Mouse (Mus musculus): Measurements from ENCODE around the gene Taar9. TPM values are rescaled to one million over a fixed set of nuclear protein-coding genes. Genes with fewer than 3 reads are reported as not detected.
"Not testable (repeated sequence)": the region's sequence is repeated elsewhere in the genome, so short reads cannot be mapped to it uniquely, and the experiment has no call there.

Taar9 gene
- polyA plus RNA-seq, 1 experiment = not detected

- H3K4me3 ChIP-seq (ENCODE audit: low read depth, low read length) = no peak within 1 kb of the TSS
- no peaks in the 10 kb centered on the region for H3K36me3 ChIP-seq (ENCODE audit: control insufficient read depth, insufficient read depth, low read length)
- no peaks in the 10 kb centered on the region for H3K27me3 ChIP-seq (ENCODE audit: control insufficient read depth, insufficient read depth, low read length)
- TF ChIP-seq CTCF (IDR thresholded peaks at IDR 0.05; ENCODE audit: extremely low read depth, insufficient read length, insufficient replicate concordance, low read depth, low read length) = no peak
- TF ChIP-seq POLR2A (IDR thresholded peaks at IDR 0.05; ENCODE audit: low read depth, low read length) = no peak
- H3K27ac ChIP-seq (ENCODE audit: insufficient read depth, low read depth, low read length) = no peak within 1 kb of the TSS
- H3K4me1 ChIP-seq (ENCODE audit: control insufficient read depth, insufficient read depth, insufficient read length, low read length) = peaks cover 2% of the 10 kb centered on the region; the same call in 1 of the 2 replicates
- 63% methylated on average over 2 of the region's 2 CpGs for WGBS
Measured at GRCm38 (mm10) chr10:24092194-24092593, 17.1 kb downstream of the Taar9 start, which contains the start of gene Taar8b. Gene Taar8b (minus strand): TSS chr10:24092294.

DNA sequence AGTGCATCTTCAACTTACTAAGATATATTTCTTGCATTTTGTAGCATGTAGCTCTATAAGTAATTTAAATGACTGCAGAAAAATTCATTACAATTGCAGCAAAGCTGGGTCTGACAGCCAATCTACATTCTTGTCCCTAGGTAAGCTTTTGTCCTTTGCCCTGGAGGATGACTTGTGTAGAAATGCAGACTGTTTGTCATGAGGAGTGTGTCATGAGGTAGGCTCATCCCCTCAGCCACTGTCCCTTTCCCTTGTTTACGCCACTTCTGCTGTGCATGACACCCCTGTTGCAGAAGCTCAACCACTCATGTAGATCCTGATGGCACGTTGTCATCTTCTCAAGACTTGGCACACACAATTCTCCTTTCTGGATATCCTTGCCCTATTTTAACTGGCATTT lies 22.2 kb downstream of the Taar9 start:
- 84% methylated on average over 2 of the region's 2 CpGs for WGBS
- Histone ChIP-seq H3K27me3 (ENCODE audit: control insufficient read depth, insufficient read depth, low read length) (no peaks in the 10 kb centered on the region), H3K4me3 (ENCODE audit: low read depth, low read length) (no peak overlapping the region), H3K36me3 (ENCODE audit: control insufficient read depth, insufficient read depth, low read length) (no peaks in the 10 kb centered on the region), H3K27ac (ENCODE audit: insufficient read depth, low read depth, low read length) (no peak overlapping the region), H3K4me1 (ENCODE audit: control insufficient read depth, insufficient read depth, insufficient read length, low read length) (peaks cover 3% of the 10 kb centered on the region; the same call in 1 of the 2 replicates)
- TF ChIP-seq POLR2A (IDR thresholded peaks at IDR 0.05; ENCODE audit: low read depth, low read length) (no peak), CTCF (IDR thresholded peaks at IDR 0.05; ENCODE audit: extremely low read depth, insufficient read length, insufficient replicate concordance, low read depth, low read length) (no peak)

DNA sequence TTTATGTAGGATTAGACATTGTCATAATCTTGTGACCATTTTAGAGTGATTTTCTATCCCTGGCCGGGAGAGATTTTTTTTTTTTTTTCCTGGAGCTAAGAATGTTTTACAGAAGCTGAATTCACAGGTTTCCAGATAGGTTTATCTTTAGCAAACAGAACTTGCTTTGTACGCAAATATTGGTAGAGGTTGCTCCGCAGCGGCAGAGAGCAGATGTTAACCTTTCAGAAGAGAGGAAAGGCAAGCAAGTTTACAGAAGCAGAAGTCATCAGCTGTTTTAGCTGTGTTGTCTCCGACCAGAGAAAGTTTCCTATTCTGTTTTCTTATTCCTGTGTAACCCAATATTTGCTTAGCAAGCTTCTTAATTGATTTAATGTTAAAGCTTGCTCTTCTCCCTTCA lies 22.8 kb downstream of the Taar9 start:
- 22% methylated on average over 5 of the region's 5 CpGs for WGBS
- no peak overlapping the region for H3K4me3 ChIP-seq (ENCODE audit: low read depth, low read length)
- no peaks in the 10 kb centered on the region for H3K27me3 ChIP-seq (ENCODE audit: control insufficient read depth, insufficient read depth, low read length)
- H3K27ac ChIP-seq (ENCODE audit: insufficient read depth, low read depth, low read length) = no peak overlapping the region
- H3K36me3 ChIP-seq (ENCODE audit: control insufficient read depth, insufficient read depth, low read length) = no peaks in the 10 kb centered on the region
- peaks cover 3% of the 10 kb centered on the region; the same call in 1 of the 2 replicates for H3K4me1 ChIP-seq (ENCODE audit: control insufficient read depth, insufficient read depth, insufficient read length, low read length)
- TF ChIP-seq CTCF (IDR thresholded peaks at IDR 0.05; ENCODE audit: extremely low read depth, insufficient read length, insufficient replicate concordance, low read depth, low read length) = no peak
- no peak for TF ChIP-seq POLR2A (IDR thresholded peaks at IDR 0.05; ENCODE audit: low read depth, low read length)

DNA sequence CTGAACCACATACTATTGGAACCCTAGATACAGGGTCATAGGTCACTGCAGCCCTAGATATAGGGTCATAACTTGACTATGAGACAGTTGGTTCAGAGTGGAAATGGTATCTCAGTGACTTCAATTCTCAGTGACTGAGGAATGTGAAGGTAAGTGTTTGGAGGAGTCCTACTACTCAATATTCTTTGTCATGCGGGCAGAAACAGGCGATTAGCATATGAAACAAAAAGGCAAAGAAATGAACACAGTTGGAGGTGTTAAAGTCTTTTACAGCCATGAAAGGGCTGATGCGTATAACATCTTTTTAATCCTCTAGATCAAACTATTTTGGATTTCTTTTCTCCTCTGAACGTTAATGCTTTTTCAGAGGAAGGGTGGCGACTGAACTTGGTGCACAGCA lies 23.4 kb downstream of the Taar9 start:
- Histone ChIP-seq H3K27me3 (ENCODE audit: control insufficient read depth, insufficient read depth, low read length) (no peaks in the 10 kb centered on the region), H3K4me1 (ENCODE audit: control insufficient read depth, insufficient read depth, insufficient read length, low read length) (peaks cover 5% of the 10 kb centered on the region; the same call in 1 of the 2 replicates), H3K36me3 (ENCODE audit: control insufficient read depth, insufficient read depth, low read length) (no peaks in the 10 kb centered on the region), H3K4me3 (ENCODE audit: low read depth, low read length) (no peak overlapping the region), H3K27ac (ENCODE audit: insufficient read depth, low read depth, low read length) (no peak overlapping the region)
- TF ChIP-seq CTCF (IDR thresholded peaks at IDR 0.05; ENCODE audit: extremely low read depth, insufficient read length, insufficient replicate concordance, low read depth, low read length) (no peak), POLR2A (IDR thresholded peaks at IDR 0.05; ENCODE audit: low read depth, low read length) (no peak)
- 77% methylated on average over 5 of the region's 5 CpGs for WGBS

GRCm38 (mm10) chr10:24080166-24080565 lies 29.2 kb downstream of the Taar9 start:
- 31% methylated on average over 3 of the region's 3 CpGs for WGBS
- no peak for TF ChIP-seq POLR2A (IDR thresholded peaks at IDR 0.05; ENCODE audit: low read depth, low read length)
- TF ChIP-seq CTCF (IDR thresholded peaks at IDR 0.05; ENCODE audit: extremely low read depth, insufficient read length, insufficient replicate concordance, low read depth, low read length) = peak; percentile 21; the same call in 1 of the 2 replicates

GRCm38 (mm10) chr10:24076200-24076599 lies 33.1 kb downstream of the Taar9 start, which contains the start of gene Taar8a:
Gene Taar8a (plus strand): TSS chr10:24076500.
- H3K36me3 ChIP-seq (ENCODE audit: control insufficient read depth, insufficient read depth, low read length); H3K4me1 ChIP-seq (ENCODE audit: control insufficient read depth, insufficient read depth, insufficient read length, low read length); H3K27me3 ChIP-seq (ENCODE audit: control insufficient read depth, insufficient read depth, low read length); H3K27ac ChIP-seq (ENCODE audit: insufficient read depth, low read depth, low read length); H3K4me3 ChIP-seq (ENCODE audit: low read depth, low read length): not testable (repeated sequence)
- WGBS = 89% methylated on average over 2 of the region's 4 CpGs

More at GRCm38 (mm10) chr10:24080166-24080565, 29.2 kb downstream of the Taar9 start:
- Histone ChIP-seq H3K4me3 (ENCODE audit: low read depth, low read length) (no peak overlapping the region), H3K27me3 (ENCODE audit: control insufficient read depth, insufficient read depth, low read length) (no peaks in the 10 kb centered on the region), H3K36me3 (ENCODE audit: control insufficient read depth, insufficient read depth, low read length) (no peaks in the 10 kb centered on the region), H3K4me1 (ENCODE audit: control insufficient read depth, insufficient read depth, insufficient read length, low read length) (peaks cover 5% of the 10 kb centered on the region; the same call in 1 of the 2 replicates), H3K27ac (ENCODE audit: insufficient read depth, low read depth, low read length) (no peak overlapping the region)

DNA sequence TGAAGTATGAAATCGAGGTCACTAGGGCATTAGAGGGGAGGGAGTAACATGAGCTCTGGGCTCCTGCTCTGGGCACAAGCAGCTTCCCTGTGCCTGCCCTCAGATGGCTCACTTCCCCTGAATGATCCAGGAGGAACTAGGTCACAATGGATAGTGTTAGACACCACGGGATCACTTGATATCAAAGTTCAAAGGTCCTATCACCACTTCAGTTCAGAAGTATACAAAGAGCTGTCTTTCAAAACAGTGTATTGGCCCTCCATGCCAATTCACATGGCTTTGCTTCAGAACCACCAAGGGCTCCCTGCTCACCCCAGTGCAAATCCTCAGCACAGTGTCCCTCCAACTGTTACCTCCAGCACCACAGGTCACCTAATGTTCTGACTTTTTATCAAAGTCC lies 34.6 kb downstream of the Taar9 start:
- WGBS = 9% methylated on average over 2 of the region's 2 CpGs
- not testable (repeated sequence) for H3K36me3 ChIP-seq (ENCODE audit: control insufficient read depth, insufficient read depth, low read length); H3K27me3 ChIP-seq (ENCODE audit: control insufficient read depth, insufficient read depth, low read length); H3K4me3 ChIP-seq (ENCODE audit: low read depth, low read length); H3K27ac ChIP-seq (ENCODE audit: insufficient read depth, low read depth, low read length); H3K4me1 ChIP-seq (ENCODE audit: control insufficient read depth, insufficient read depth, insufficient read length, low read length)

DNA sequence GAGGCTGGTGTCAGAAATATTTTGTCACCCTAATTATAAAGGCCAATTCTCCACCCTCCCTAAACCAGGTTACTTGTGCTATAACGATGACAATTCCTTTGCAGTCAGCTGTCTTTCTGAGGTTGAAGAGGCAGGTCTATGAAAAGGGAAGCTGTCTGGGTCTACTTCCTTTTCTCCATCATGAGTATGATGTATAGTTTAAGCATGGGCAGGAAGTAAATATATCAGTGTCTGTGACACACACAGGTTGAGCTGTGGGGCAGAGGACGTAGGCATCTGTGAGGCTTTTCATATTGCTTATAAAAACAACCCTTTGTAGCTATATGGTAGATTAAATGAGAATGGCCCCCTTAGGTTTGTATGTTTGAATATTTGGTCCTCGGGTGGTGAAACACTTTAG lies 50.3 kb downstream of the Taar9 start:
- Histone ChIP-seq H3K4me1 (ENCODE audit: control insufficient read depth, insufficient read depth, insufficient read length, low read length) (no peaks in the 10 kb centered on the region), H3K27me3 (ENCODE audit: control insufficient read depth, insufficient read depth, low read length) (no peaks in the 10 kb centered on the region), H3K36me3 (ENCODE audit: control insufficient read depth, insufficient read depth, low read length) (no peaks in the 10 kb centered on the region), H3K27ac (ENCODE audit: insufficient read depth, low read depth, low read length) (no peak overlapping the region), H3K4me3 (ENCODE audit: low read depth, low read length) (no peak overlapping the region)
- TF ChIP-seq CTCF (IDR thresholded peaks at IDR 0.05; ENCODE audit: extremely low read depth, insufficient read length, insufficient replicate concordance, low read depth, low read length) = no peak
- TF ChIP-seq POLR2A (IDR thresholded peaks at IDR 0.05; ENCODE audit: low read depth, low read length) = no peak
- WGBS = 83% methylated on average over 3 of the region's 3 CpGs

Other genes starting within 250 kb of the Taar9 start
- 9.0 and 118 TPM in 2 replicates for gene Vnn1, start 214.8 kb downstream of the Taar9 start, polyA plus RNA-seq (2012; rRNA removed)
- not detected in 2 replicates for gene Taar1, start 189.2 kb downstream of the Taar9 start, polyA plus RNA-seq (2012; rRNA removed)
- not detected in 2 replicates for gene Taar2, start 171.0 kb downstream of the Taar9 start, polyA plus RNA-seq (2012; rRNA removed)
- gene Taar3, start 160.0 kb downstream of the Taar9 start, polyA plus RNA-seq (2012; rRNA removed) = not detected in 2 replicates
- gene Taar4, start 149.0 kb downstream of the Taar9 start, polyA plus RNA-seq (2012; rRNA removed) = not detected in 2 replicates
- not detected in 2 replicates for gene Taar5, start 138.8 kb downstream of the Taar9 start, polyA plus RNA-seq (2012; rRNA removed)
- gene Taar6, start 123.9 kb downstream of the Taar9 start, polyA plus RNA-seq (2012; rRNA removed) = not detected in 2 replicates
- gene Taar7a, start 116.1 kb downstream of the Taar9 start, polyA plus RNA-seq (2012; rRNA removed) = not detected in 2 replicates
- gene Taar7b, start 109.6 kb downstream of the Taar9 start, polyA plus RNA-seq (2012; rRNA removed) = not detected in 2 replicates
- not detected in 2 replicates for gene Taar7d, start 82.3 kb downstream of the Taar9 start, polyA plus RNA-seq (2012; rRNA removed)
- not detected in 2 replicates for gene Taar7e, start 71.9 kb downstream of the Taar9 start, polyA plus RNA-seq (2012; rRNA removed)
- not detected in 2 replicates for gene Taar7f, start 60.0 kb downstream of the Taar9 start, polyA plus RNA-seq (2012; rRNA removed)
- not detected in 2 replicates for gene Taar8a, start 33.0 kb downstream of the Taar9 start, polyA plus RNA-seq (2012; rRNA removed)
- gene Taar8b, start 17.2 kb downstream of the Taar9 start, polyA plus RNA-seq (2012; rRNA removed) = 0.11 TPM in 1 of 2 replicates, not detected in the other
- gene Taar8c, start 7.6 kb downstream of the Taar9 start, polyA plus RNA-seq (2012; rRNA removed) = 0.13 TPM in 1 of 2 replicates, not detected in the other
- gene Stx7, start 39.8 kb upstream of the Taar9 start, polyA plus RNA-seq (2012; rRNA removed) = 41.2 and 59.9 TPM in 2 replicates
- gene Moxd1, start 114.0 kb upstream of the Taar9 start, polyA plus RNA-seq (2012; rRNA removed) = 3.5 and 12.0 TPM in 2 replicates

All from small intestine, adult 2 months (tissue).